Mouse (Mus musculus): ENCODE results near the gene Hexb.

The Hexb gene

DNA sequence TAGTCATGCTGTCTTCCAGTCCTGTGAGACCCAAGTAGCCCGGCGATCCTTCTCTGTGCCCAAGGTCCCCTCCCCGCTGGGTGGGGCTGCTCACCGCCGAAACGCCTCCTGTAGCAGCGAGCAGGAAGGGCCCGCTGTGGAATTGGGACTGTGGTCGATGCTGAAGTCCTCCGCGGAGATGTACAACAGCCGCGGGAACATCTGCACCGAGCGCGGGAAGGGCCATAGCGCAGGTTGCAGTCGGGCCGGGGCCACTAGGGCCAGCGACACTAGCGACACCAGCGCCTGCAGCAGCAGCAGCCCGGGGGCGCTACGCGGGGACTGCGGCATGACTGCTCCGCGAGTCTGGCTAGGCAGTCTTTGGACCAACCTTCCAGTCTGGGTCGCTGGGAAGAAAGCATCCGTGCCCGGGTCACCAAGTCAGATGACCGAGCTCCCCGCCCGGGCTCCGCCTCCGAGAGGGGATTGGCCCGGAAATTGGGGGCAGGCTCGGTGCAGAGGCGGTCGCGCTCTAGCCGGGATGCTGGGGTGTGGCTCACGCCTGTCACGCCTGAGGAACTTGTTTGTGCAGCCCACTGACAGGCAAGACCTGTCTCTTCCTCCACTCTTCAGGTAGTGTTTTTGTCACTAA lies at the start of gene Hexb:
TSS of gene Hexb (minus strand) at position 426 of the 631 bp plus-strand sequence.
- DNase-seq (ENCODE audit: low spot score in 2 of 2) = peak; percentile 80 to 85

DNA sequence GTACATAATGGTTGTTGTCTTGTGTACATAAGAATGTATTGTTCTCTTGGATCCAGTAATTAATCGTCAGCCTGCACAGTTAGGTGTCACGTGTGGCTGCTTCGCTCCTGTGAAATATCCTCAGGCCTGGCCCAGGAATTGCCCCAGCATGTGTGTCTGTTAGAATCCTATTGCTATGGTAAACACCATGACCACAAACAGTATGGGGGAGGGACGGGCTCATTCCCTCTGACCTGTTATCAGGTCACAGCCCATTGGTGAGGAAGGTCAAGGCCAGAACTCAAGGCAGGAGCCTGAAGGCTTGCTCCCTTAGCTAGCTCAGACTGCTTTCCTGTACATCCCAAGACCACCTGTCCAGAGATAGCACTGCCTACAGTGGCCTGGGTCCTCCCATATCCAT lies 49.6 kb upstream of the Hexb start:
- DNase-seq (ENCODE audit: low spot score in 2 of 2) = no peak

DNA sequence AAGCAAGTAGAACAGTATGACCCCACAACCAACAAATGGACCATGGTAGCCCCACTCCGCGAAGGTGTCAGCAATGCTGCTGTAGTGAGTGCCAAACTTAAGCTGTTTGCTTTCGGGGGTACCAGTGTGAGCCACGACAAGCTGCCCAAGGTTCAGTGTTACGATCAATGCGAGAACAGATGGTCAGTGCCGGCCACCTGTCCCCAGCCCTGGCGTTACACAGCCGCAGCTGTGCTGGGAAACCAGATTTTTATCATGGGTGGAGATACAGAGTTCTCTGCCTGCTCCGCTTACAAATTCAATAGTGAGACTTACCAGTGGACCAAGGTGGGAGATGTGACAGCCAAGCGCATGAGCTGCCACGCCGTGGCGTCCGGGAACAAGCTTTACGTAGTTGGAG lies 48.1 kb upstream of the Hexb start:
- no peak for DNase-seq (ENCODE audit: low spot score in 2 of 2)

DNA sequence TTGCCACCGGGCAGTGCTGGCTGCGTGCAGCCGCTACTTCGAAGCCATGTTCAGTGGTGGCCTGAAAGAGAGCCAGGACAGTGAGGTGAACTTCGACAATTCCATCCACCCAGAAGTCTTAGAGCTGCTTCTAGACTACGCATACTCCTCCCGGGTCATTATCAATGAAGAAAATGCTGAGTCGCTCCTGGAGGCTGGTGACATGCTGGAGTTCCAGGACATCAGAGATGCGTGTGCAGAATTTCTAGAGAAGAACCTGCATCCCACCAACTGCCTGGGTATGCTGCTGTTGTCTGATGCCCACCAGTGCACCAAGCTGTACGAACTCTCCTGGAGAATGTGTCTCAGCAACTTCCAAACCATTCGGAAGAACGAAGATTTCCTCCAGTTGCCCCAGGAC lies 47.0 kb upstream of the Hexb start:
- DNase-seq (ENCODE audit: low spot score in 2 of 2) = no peak

DNA sequence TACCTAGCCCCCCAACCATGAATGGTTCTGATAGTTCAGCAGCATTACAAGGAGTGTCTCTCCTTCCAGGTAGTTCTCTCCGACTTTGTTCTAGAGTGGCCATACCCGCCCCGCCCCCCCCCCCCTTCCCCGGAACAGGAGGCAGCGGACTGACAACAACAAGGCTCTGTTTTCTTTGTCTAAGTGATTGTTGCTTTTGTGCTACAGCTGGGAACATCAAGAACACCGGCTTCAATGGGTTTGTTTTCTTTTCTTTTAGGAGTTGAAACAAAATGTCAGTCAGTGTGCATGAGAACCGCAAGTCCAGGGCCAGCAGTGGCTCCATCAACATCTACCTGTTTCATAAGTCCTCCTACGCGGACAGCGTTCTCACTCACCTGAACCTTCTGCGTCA lies 46.6 kb upstream of the Hexb start:
- no peak for DNase-seq (ENCODE audit: low spot score in 2 of 2)

DNA sequence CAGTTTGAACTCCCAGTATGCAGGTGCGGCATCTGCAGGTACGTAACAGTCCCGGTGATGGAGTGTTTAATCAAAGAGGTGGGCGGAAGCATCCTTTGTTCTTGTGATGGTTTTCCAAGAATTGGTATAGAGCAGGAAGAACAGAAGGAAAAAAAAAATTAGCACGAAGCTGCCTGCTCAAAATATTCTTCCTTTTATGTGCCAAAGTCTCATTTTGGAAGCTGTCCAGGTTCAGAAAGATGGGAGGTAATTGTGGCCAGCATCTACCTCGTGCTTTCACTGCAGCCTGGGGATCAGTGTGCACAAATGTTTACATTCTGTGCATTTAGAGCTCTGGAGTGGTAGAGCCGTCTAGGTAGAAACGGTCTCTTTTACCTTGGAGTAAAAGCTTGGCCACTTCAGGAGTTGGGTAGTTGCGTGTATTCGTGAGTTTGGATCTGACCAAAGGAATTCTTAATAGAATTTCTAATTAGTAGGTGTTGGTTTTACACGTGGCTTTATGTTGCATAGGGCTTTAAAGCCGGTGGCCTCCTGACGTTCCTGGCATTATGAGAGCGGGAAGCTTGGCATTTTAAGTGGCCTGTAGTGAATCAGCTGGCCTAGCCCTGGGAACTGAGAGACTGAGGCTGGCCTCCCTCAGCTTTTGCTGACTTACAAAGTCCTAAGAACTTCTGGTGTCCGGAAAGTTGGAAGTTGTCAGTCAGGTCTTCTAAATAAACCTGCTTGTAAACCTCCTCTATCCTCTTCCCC lies 46.0 kb upstream of the Hexb start:
- no peak for DNase-seq (ENCODE audit: low spot score in 2 of 2)

DNA sequence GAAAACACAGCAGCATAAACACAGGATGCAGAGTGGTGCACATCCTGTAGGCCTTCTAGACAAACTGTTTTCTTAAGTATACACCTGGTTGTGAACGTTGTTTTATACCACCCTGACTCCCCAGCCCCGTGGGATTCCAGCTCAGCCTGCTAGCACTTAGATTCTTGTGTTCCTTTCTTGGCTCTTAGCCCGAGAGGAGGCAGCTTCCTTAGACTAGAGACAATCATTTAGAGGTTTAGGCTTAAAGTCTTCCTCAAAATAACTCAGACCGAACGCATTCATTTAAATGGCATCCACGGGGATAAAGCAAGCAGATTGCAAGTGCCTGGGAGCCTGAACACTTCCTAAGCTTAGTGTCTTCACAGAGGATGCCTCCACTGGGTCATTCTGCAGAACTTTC lies 44.6 kb upstream of the Hexb start:
- DNase-seq (ENCODE audit: low spot score in 2 of 2) = no peak

DNA sequence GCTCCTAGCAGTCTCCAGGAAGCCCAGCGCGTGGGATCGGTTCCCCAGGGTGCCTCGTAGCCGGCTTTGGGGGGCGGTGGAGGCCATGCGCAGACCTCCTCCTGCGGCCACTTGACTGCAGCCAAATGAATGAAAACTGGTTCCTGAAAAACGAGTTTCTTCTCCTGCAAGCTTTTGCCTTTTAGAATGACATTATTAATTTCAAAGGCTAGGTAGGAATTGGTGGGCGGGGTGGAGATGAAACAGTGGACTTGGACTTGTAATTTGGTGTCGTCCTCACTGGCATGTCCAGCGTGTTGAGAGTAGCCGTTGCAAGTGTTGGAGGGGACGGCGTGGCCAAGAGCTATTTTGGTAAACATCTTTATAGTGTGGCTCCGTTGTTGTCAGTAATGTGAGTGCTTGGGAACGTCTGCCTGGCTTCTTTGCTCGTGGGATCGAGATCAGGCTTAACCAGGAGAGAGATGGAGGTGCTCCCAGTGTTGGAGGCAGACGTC lies 43.7 kb upstream of the Hexb start:
- DNase-seq (ENCODE audit: low spot score in 2 of 2) = no peak

DNA sequence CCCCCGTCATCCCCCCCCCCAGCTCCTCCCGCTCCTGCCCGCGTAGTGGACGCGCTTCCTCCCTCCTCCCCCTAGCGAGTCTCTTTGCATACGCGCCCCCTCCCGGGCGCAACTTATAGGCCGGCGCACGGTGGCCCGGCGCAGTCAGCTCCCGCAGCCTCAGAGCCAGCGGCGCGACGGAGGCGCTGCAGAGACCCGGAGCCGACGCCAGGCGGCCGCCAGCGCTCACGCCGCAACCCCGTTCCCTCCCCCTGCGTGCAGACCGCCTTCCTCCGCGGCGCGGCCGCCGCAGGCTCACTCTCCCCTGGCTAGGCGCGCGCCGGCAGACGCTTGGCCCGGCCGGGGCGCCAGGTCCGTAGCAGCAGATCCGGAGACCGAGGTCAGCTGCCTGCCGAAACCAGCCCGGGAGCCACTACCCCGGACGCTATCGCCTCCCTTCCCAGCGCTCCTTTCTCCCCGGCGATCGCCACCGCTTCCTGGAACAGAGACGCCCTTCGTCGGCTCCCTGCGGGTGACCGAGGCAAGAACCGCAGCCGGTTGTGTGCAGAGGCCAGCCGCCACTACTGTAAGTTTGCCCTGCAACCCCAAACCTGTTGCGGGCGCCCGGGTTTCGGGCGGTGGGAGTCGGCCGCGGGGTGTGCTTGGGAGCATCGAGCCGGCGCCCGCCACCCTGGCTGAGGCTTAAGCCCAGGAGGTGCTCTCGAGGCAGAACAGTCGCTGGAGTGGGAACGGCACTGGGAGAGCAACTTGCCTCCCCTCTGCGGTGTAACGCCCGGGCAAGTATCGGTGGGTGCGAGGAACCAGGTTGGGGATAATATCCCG lies 43.0 kb upstream of the Hexb start, which contains the start of gene Enc1:
TSS of gene Enc1 (plus strand) at position 141 of the 822 bp plus-strand sequence.
- peak; percentile 76 to 83 for DNase-seq (ENCODE audit: low spot score in 2 of 2)

DNA sequence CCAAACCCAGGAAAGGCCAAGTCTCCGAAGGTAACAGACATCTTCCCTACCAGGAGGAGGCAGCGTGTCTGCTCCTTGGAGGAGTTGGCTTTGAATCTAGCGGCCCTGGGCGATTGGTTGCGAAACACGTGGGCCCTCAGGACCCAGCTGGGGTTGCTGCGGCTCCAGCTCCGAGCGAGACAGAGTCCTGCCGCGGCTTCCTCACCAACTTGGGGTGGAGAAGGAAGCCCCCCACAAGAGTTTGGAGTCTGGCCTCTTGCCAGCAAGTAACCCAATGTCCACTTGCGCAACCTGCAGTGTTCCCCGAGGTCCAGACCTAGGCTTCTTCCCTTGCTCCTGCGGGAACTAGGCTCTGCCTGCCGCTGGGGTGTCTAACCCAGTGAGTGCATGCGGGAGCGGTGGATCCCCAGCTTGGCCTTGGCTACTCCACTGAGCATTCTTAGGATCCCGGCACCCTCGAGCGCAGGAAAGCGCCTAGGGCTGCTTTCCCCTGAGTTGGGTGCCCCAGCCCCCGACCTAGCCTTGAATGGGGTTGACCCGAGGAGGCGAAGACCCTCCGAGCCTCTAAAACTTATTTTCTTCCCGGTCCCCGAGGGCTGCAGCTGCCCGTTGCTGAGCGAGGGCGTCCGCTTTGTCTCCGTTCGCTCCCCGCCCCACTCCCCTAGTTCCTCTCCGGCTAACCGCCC lies 42.3 kb upstream of the Hexb start:
- DNase-seq (ENCODE audit: low spot score in 2 of 2) = peak; percentile 11 to 19

DNA sequence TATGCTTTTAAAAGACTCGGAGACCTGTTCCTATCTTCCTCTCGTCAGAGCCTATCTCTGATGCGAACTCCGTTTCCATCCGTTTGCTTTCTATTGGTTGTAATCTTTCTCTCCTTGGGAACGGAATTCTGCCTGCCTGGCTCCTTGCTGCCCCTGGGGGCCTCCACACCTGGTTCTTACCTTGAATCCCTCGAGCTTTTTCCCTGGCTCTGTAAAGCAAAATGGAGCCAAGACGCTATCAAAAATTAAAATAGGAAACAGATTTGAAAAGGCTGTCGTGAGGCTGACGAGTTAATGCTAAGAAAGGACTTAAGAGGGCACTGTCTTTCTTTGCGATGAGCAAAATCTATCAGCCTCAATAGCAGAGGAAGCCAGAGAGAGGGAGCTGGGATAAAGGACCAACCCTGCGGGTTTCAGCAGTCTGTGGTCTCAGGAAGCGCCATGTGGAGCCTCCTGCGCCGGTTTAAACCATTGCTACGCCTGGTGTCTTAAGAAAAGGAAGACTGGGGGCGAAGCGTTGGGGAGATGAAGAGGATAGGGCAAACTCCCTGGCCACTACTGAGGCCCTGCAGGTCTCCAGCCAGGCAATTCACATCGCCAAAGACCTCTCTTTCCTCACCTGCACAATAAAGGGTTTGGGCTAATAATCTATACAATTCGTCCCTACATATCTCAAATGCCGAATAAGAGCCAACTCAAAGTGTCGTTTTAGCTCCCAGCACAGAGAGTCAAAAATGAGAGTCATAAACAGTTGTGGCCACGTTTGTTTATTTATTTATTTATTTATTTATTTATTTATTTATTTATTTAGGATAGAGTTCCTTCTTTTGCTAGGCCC lies 41.4 kb upstream of the Hexb start:
- DNase-seq (ENCODE audit: low spot score in 2 of 2) = no peak

DNA sequence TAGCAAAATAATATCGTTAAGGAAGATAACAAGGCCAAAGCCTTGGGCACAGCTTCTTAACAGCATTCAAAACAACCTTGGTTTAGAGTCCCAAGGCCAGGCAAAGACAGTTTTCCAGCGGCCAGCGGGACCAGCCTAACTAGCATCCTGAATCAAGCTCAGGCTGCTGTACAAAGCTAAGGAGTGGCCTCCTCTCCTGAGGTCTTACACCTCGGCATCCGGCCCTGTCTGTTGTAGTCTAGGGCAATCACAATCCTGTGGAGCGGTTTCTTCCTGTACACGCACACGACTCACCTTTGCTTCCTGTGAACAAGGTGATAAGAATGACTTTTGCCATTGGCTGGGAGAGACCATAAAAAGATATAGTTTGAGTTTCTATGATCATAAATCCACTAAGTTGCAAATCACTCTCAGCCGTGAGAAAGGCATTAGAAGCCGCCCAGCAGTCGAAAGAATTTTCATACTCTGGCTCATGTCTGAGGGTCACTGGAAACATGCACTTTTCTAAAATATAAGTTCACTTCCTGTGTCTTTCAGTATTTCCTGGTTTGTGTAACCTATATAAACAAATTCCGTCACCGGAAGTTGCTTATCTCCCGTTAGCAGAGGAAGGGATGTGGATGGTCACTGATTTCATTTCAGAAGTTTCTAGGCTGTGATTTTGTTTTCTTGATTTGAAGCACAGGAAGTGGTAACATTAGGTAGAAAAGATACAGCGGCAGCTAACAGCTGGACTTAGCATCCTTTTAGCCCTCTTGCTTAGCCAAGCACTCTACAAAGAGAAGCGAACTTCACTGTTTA lies 40.2 kb upstream of the Hexb start:
- no peak for DNase-seq (ENCODE audit: low spot score in 2 of 2)

DNA sequence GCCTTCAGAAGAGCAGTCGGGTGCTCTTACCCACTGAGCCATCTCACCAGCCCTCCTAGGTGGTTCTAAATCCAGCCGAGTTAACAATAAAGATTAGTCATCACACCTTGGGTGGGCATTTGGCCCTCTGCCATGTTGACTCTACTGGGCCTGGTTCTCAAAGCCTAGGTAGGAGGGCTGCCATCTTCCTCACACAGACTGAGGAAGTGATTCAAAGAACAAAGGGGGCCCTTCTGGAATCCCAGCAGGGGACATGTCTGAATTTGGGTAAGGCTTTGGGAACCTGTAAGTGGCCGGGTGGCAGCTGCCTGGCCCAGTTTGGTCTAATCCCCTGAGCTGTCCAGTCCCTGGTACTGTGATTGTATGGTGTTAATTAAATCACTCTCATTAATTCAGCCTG lies 39.5 kb upstream of the Hexb start:
- DNase-seq (ENCODE audit: low spot score in 2 of 2) = no peak

DNA sequence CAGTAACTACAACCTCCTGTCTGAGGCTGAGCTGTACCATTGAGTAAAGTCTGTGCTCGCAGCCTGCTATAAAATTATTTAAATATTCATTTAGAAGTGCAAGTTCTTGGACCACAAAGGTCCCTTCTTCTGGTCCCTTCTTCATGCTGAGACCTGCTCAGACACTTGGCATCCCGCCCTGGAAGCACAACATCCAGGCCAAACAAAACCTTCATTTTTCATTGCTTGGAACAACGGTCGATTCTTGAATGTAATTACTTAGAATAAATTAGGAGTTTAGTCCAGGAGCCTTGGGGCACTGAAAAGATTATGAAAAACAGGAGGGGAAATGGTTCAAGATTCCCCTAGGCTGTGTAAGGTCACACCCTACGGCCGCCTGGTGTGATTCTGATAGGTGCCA lies 37.8 kb upstream of the Hexb start:
- no peak for DNase-seq (ENCODE audit: low spot score in 2 of 2)

DNA sequence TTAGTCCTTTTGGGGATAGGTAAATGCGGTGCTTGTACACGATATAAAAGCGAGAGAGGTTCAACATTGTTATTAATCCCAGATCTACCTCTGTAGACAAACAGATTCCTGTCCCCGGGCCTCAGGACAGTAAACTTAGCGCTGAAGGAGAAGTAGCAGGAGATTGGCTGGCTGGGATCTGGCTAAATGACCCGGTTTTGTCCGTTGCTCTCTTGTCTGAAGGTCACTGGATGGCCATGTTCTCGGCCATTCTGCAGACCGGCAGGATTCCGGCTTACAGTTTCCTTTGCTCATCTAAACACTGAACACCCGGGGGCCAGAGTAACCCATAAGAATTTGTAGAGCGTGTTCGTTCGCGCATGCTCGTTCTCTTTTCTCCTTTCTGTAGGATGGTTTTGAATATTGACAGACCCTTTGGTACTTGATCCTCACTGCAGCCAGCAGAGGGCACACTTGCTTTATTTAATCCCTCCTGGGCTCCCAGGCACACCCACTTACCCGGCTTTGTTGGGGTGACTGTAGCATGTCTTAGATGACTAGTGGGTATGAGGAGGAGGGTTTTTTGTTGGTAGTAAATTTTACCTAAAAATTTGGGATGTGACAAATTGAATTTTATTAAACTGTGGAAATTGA lies 36.7 kb upstream of the Hexb start:
- DNase-seq (ENCODE audit: low spot score in 2 of 2) = peak; percentile 53 to 69

DNA sequence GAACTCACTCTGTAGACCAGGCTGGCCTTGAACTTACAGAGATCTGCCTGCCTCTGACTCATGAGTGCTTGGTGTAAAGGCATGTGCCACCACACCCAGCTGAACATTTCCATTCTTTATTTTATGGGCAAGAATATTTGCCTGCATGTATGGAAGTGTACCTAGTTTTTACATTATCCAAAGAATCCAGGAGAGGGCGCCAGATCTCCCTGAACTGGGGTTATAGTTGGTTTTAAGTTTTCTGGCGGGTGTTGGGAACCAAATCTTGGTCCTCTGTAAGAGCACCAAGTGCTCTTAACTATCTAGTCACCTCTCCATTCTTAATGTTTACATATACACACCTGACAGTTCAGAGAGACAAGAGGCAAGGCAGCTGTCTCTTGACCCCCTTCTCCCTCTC lies 34.9 kb upstream of the Hexb start:
- no peak for DNase-seq (ENCODE audit: low spot score in 2 of 2)

DNA sequence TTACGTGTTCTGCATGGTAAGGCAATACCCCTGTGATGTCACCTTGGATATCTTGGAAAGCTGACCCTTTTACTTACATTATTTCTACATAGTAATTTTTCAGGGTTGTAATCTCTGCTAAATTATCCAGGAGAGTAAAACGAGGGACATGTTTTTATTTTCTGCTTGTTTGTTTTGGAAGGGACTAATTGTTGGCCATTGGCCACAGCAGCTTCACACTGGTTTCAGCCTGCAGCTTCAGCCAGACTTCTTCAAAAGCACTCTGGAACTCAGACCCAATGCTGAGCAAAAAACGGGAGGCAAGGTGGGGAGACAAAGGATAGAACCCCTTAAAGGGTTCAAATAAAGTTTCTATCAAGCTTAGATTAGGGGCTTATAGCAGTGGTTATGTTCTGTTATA lies 31.9 kb upstream of the Hexb start:
- no peak for DNase-seq (ENCODE audit: low spot score in 2 of 2)

DNA sequence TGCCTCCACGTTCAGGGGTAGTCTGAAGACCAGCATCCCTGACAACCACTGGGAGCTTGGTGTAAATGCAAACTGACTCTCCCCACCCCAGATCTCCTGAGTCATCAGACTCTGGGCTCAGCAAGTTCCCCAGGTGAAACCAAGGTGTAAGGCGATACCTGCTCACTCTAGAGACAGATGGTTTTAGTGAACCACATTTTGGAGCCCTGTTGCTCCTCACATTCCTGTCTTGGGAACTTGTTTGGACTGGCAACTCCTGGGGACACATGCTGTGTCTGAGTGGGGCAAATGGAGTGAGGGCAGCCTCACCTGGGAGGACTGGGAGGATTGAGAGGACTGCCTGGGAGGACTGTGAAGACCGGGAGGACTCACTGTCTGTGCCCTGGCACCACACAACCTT lies 29.6 kb upstream of the Hexb start:
- no peak for DNase-seq (ENCODE audit: low spot score in 2 of 2)

DNA sequence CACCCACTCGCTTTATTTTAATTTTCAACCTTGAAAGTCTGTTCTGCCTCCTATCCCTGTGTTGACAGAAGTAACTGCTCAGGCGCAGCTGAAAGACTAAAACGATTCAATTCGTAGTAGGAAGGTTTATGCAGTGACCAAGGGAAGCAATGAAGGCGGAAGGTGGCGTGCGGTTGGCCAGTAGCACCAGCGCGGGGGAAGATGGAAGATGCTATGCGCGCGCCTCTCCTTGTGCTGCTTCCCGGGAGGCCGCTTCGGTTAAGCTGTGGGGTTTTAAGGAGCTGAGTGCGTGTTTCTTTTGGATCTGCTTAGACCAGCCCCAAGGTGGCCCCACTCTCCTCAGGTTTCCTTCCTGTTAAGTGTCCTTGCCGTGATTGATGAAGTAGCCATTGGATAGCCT lies 27.0 kb upstream of the Hexb start:
- no peak for DNase-seq (ENCODE audit: low spot score in 2 of 2)
